Mouse (Mus musculus): Measurements from ENCODE around the gene Fktn. TPM values are rescaled to one million over a fixed set of nuclear protein-coding genes. Genes with fewer than 3 reads are reported as not detected.

The Fktn gene
- total and polyA plus RNA-seq, 2 experiments = 2.0 to 5.8 TPM

DNA sequence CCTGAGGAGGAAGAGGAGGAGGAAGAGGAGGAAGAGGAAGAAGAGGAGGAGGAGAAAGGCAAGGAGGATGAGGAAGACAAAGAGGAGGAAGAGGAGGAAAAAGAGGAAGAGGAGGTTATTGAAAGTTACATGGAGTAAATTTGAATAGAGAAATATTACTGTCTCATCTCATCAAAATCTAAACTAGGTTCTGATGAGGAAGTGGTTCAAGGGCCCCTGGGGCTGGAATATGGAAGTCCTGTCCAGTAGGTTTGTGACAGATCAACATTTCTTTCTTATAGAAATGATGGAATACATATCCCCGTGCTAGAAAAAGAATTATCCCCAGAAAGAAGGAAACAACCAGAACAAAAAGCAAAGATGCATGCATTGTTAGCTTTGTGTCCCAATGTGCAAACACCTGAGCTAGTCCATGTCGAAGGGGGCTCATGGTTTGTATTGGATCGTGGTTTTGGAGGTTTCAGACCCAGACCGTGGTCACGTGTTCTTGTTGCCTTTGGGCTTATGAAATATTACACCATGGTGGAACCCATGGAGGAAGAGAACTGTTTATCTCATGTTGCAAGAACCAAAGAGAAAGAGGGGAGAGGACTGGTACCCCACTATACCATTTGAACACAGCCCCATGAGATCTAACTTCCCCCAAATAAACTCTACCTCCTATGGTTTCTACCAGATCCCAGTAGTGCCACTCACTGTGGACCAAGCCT is 80.6 kb downstream of the Fktn start:
- H3K36me3 ChIP-seq (ENCODE audit: control insufficient read depth, insufficient read depth, low read length) = no peaks in the 10 kb centered on the region
- no peak for TF ChIP-seq POLR2A (IDR thresholded peaks at IDR 0.05; ENCODE audit: extremely low read depth, insufficient read depth, low read length)
- TF ChIP-seq CTCF (IDR thresholded peaks at IDR 0.05; ENCODE audit: low read depth, low read length) = no peak
- no peak overlapping the region for H3K27ac ChIP-seq (replicated peaks; ENCODE audit: insufficient read depth, low read depth, low read length)
- no peak overlapping the region for H3K9ac ChIP-seq (ENCODE audit: low read depth, low read length)
- H3K4me1 ChIP-seq (ENCODE audit: control insufficient read depth, insufficient read depth, low read length) = no peaks in the 10 kb centered on the region
- 84% methylated on average over 5 of the region's 5 CpGs for WGBS
- H3K79me2 ChIP-seq (ENCODE audit: control insufficient read depth, insufficient read depth, low read length) = no peaks in the 10 kb centered on the region
- DNase-seq (ENCODE audit: extremely low read depth, low read depth, low spot score) = no peak
- H3K27me3 ChIP-seq (ENCODE audit: control insufficient read depth, insufficient read depth, low read length) = no peaks in the 10 kb centered on the region
- H3K4me3 ChIP-seq (ENCODE audit: insufficient read depth, low read depth, low read length) = no peak overlapping the region

DNA sequence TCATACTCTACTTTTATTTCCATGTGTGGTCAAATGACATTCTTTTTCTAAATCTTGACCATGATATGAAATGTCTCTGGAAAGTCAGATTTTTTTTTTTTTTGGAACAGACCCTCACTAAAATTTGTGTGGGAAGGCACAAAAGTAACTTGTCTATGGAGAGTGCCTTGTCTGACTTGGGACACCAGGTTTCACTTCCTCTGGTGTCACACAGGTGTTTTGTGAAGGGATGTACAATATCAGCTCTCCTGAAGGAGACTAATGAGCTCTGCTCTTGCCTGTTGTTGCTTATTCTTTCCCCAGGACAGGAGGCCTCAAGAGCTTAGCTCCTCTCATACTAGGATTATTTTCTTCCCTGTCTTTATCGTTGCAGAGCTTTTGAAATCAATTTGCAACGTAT is 81.3 kb downstream of the Fktn start:
- Histone ChIP-seq H3K27me3 (ENCODE audit: control insufficient read depth, insufficient read depth, low read length) (no peaks in the 10 kb centered on the region), H3K27ac (replicated peaks; ENCODE audit: insufficient read depth, low read depth, low read length) (no peak overlapping the region), H3K79me2 (ENCODE audit: control insufficient read depth, insufficient read depth, low read length) (no peaks in the 10 kb centered on the region), H3K36me3 (ENCODE audit: control insufficient read depth, insufficient read depth, low read length) (no peaks in the 10 kb centered on the region), H3K4me3 (ENCODE audit: insufficient read depth, low read depth, low read length) (no peak overlapping the region), H3K9ac (ENCODE audit: low read depth, low read length) (no peak overlapping the region), H3K4me1 (ENCODE audit: control insufficient read depth, insufficient read depth, low read length) (no peaks in the 10 kb centered on the region)
- WGBS = 78% methylated on average over 2 of the region's 2 CpGs
- no peak for TF ChIP-seq POLR2A (IDR thresholded peaks at IDR 0.05; ENCODE audit: extremely low read depth, insufficient read depth, low read length)
- no peak for TF ChIP-seq CTCF (IDR thresholded peaks at IDR 0.05; ENCODE audit: low read depth, low read length)
- DNase-seq (ENCODE audit: extremely low read depth, low read depth, low spot score) = no peak

DNA sequence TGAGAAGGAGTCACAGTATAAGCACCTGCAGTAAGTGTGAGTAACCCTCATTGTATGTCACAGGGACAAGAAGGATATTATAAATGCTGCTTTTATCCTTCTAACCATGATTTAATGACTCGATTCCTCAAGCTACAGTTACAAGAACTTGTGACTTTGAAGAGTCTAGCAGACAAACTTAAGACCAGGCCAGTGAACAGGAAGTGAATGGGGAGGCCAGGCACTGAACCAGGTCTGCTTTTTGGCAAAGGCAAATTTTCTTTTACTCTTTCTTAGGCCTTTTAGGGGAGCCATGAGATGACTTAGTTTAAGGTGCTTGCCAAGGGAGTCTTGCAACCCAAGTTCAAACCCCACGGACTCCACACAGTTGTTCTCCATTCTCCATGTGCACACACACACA is 81.9 kb downstream of the Fktn start:
- 93% methylated on average over 2 of the region's 2 CpGs for WGBS
- H3K79me2 ChIP-seq (ENCODE audit: control insufficient read depth, insufficient read depth, low read length) = no peaks in the 10 kb centered on the region

DNA sequence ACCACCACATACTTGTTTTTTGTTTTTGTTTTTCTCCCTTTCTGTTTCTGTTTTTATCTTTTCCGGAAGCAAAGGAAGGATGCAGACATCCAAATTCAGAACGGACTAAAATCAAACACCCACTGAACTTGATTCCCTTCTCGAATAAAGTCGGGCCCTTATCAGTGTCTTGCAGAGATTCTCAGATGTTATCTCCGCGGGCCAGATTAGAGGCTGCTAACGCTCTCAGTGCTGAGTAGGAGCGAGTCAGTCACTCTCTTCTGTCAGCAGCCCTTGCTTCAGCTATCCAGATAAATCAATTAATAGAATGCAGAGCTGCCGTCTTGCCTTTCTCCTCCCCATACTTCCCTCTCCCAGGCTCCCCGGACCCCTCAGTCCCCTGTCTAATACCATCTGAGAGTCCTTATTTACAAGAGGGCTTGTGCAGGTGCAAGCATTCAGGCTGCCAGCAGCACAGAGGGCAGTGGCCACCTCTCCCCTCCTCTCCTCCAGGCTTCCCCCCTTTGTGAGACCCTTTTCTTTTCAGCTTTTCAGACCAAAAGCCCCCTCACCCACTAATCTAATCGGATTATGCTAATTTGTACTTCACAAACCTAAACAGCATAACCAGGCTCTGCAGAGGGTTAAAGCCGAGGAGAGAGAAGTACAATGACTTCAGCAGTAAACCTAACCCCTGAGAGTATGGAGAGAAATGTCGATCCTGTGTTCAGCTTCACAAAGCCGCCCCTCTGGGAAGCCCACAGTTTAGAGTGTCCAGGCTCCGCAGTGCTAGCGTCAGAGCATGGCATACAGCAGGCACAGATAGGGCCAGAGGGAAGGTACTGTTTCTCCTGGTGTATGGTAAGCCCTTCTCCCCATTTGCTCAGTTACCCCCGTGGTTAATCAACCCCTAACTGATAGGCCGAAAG is 83.3 kb downstream of the Fktn start:
- no peak overlapping the region for H3K9ac ChIP-seq (ENCODE audit: low read depth, low read length)
- no peak overlapping the region for H3K27ac ChIP-seq (replicated peaks; ENCODE audit: insufficient read depth, low read depth, low read length)
- 40% methylated on average over 18 of the region's 18 CpGs for WGBS
- no peaks in the 10 kb centered on the region for H3K4me1 ChIP-seq (ENCODE audit: control insufficient read depth, insufficient read depth, low read length)
- no peaks in the 10 kb centered on the region for H3K79me2 ChIP-seq (ENCODE audit: control insufficient read depth, insufficient read depth, low read length)
- no peak overlapping the region for H3K4me3 ChIP-seq (ENCODE audit: insufficient read depth, low read depth, low read length)
- H3K27me3 ChIP-seq (ENCODE audit: control insufficient read depth, insufficient read depth, low read length) = no peaks in the 10 kb centered on the region
- H3K36me3 ChIP-seq (ENCODE audit: control insufficient read depth, insufficient read depth, low read length) = no peaks in the 10 kb centered on the region
- no peak for DNase-seq (ENCODE audit: extremely low read depth, low read depth, low spot score)
- TF ChIP-seq CTCF (IDR thresholded peaks at IDR 0.05; ENCODE audit: low read depth, low read length) (no peak), POLR2A (IDR thresholded peaks at IDR 0.05; ENCODE audit: extremely low read depth, insufficient read depth, low read length) (no peak)

More for the DNA sequence above, 81.9 kb downstream of the Fktn start:
- Histone ChIP-seq H3K27ac (replicated peaks; ENCODE audit: insufficient read depth, low read depth, low read length) (no peak overlapping the region), H3K36me3 (ENCODE audit: control insufficient read depth, insufficient read depth, low read length) (no peaks in the 10 kb centered on the region), H3K9ac (ENCODE audit: low read depth, low read length) (no peak overlapping the region), H3K4me3 (ENCODE audit: insufficient read depth, low read depth, low read length) (no peak overlapping the region), H3K27me3 (ENCODE audit: control insufficient read depth, insufficient read depth, low read length) (no peaks in the 10 kb centered on the region), H3K4me1 (ENCODE audit: control insufficient read depth, insufficient read depth, low read length) (no peaks in the 10 kb centered on the region)
- DNase-seq (ENCODE audit: extremely low read depth, low read depth, low spot score) = no peak
- TF ChIP-seq POLR2A (IDR thresholded peaks at IDR 0.05; ENCODE audit: extremely low read depth, insufficient read depth, low read length) (no peak), CTCF (IDR thresholded peaks at IDR 0.05; ENCODE audit: low read depth, low read length) (no peak)

DNA sequence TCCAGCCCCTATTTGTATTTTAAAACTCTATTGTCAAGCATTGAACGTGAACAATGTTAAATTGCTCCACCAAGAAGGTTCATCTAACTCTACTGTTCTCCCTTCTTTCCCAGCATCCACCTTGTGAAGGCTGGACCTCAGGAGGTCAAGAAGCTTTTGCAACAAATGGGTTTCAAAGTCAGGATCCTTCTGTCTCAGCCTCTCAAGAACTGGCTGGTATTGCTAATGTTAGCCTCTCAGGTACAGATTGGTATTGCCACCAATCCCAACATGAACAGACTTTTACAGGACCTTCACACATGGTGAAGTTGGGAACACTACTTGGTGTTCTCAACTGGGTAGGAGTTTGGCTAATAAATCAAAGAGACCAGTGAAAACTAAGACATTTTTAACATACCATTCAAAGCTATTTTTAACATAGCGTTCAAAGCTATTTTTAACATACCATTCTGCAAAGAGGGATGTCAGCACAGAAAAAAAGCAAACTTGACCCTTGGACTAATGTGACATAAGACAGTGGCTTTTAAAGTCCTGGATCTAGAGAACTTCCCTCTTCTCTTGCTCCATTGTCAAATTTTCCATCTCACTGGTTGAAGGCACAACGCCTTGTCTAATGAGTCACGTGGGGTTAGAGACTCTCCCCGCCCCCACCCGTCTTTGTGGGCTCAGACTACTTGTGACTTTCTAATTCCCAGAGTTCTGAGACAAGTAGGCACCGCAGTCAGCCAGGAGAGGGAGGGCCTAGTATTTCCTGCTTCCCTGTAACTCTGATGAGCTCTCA is 85.3 kb downstream of the Fktn start:
- Histone ChIP-seq H3K4me3 (ENCODE audit: insufficient read depth, low read depth, low read length) (no peak overlapping the region), H3K4me1 (ENCODE audit: control insufficient read depth, insufficient read depth, low read length) (no peaks in the 10 kb centered on the region), H3K79me2 (ENCODE audit: control insufficient read depth, insufficient read depth, low read length) (no peaks in the 10 kb centered on the region), H3K36me3 (ENCODE audit: control insufficient read depth, insufficient read depth, low read length) (no peaks in the 10 kb centered on the region), H3K9ac (ENCODE audit: low read depth, low read length) (no peak overlapping the region), H3K27ac (replicated peaks; ENCODE audit: insufficient read depth, low read depth, low read length) (no peak overlapping the region), H3K27me3 (ENCODE audit: control insufficient read depth, insufficient read depth, low read length) (no peaks in the 10 kb centered on the region)
- WGBS = 64% methylated on average over 7 of the region's 7 CpGs
- no peak for TF ChIP-seq CTCF (IDR thresholded peaks at IDR 0.05; ENCODE audit: low read depth, low read length)
- TF ChIP-seq POLR2A (IDR thresholded peaks at IDR 0.05; ENCODE audit: extremely low read depth, insufficient read depth, low read length) = no peak
- peak; percentile 13 for DNase-seq (ENCODE audit: extremely low read depth, low read depth, low spot score)

Data from liver, adult 2 months (tissue).